Comparison of ENCODE assay signal across 9 mouse cellular contexts in genomic region chr10:111971929-111972328, GRCm38 (mm10). TPM values are rescaled to one million over a fixed set of nuclear protein-coding genes. Genes with fewer than 3 reads are reported as not detected.
A peak's percentile ranks its signal among the peaks of the same experiment; 100 is the strongest.
DNase-seq lines count a peak whose midpoint lies in the region; ATAC-seq lines count a peak whose summit lies in the region.
"Had no signal": no experiment of that assay in that cellular context is flagged by ENCODE, and none has a peak within 500 bp of the region (broad histone marks: within the 10 kb centered on the region; RNA-seq: fewer than 3 reads in every experiment).

No protein-coding gene starts in this region.

- H3K9ac ChIP-seq in heart, embryonic 14.5 days (ENCODE audit: low read length): no peak overlapping the region
- H3K9ac ChIP-seq in embryonic facial prominence, embryonic 13.5 days: no peak overlapping the region
- no peak overlapping the region for H3K9ac ChIP-seq in hindbrain, embryonic 15.5 days
- no peak overlapping the region for H3K9ac ChIP-seq in midbrain, embryonic 12.5 days (replicated peaks)

- peaks cover 16% of the 10 kb centered on the region for H3K36me3 ChIP-seq in heart, embryonic 14.5 days (ENCODE audit: control insufficient read depth, insufficient read depth, low read length)
- peaks cover 8% of the 10 kb centered on the region for H3K36me3 ChIP-seq in embryonic facial prominence, embryonic 13.5 days
- peaks cover 9% of the 10 kb centered on the region; the same call in 1 of the 2 replicates for H3K36me3 ChIP-seq in hindbrain, embryonic 15.5 days
- H3K36me3 ChIP-seq in midbrain, embryonic 12.5 days: 0 out of 2 replicates have a peak, but pooled peaks cover 6% of the 10 kb centered on the region

- intact Hi-C loops in heart, postnatal 14 days (cut with DNase I): loop anchor here (10.0 kb wide), 1 partner anchor 953 kb away; the partner anchor contains the start of gene Atxn7l3b

- peak overlapping the region; percentile 32; the same call in 1 of the 2 replicates for H3K4me2 ChIP-seq in heart, embryonic 14.5 days (ENCODE audit: low read length)
- H3K4me2 ChIP-seq in embryonic facial prominence, embryonic 13.5 days: peak overlapping the region; percentile 80
- H3K4me2 ChIP-seq in hindbrain, embryonic 15.5 days: peak overlapping the region; percentile 41
- peak overlapping the region; percentile 78; the same call in 1 of the 2 replicates for H3K4me2 ChIP-seq in midbrain, embryonic 12.5 days (replicated peaks)

- no peak for ATAC-seq in heart, embryonic 14.5 days (ENCODE audit: insufficient number of reproducible peaks, insufficient read depth, low FRiP score, low read depth)
- ATAC-seq in embryonic facial prominence, embryonic 13.5 days (ENCODE audit: insufficient number of reproducible peaks, insufficient read depth, low FRiP score, low TSS enrichment, low read depth): no peak
- ATAC-seq in hindbrain, embryonic 15.5 days (ENCODE audit: low FRiP score, low read depth): 0 out of 2 replicates have a peak, but pooled peaks have one; percentile 35
- peak; percentile 53 for ATAC-seq in midbrain, embryonic 12.5 days (ENCODE audit: low FRiP score, low read depth)

- DNase-seq in heart, postnatal 14 days: no peak
- no peak for DNase-seq in embryo, embryonic 10 days (ENCODE audit: low spot score)
- DNase-seq in right cerebral cortex, postnatal 10 days (ENCODE audit: low spot score in 2 of 2): no peak
- DNase-seq in embryo, embryonic 11 days: no peak

- WGBS in heart, embryonic 14.5 days: 79% methylated on average over 3 of the region's 3 CpGs
- WGBS in embryonic facial prominence, embryonic 13.5 days: 81% methylated on average over 3 of the region's 3 CpGs
- 89% methylated on average over 3 of the region's 3 CpGs for WGBS in hindbrain, embryonic 15.5 days
- 76% methylated on average over 3 of the region's 3 CpGs for WGBS in midbrain, embryonic 12.5 days

- H3K4me3 ChIP-seq in heart, embryonic 14.5 days (ENCODE audit: control insufficient read depth in 1 of 2, insufficient read depth in 1 of 2, low read depth in 1 of 2, low read length in 2 of 2): no peak overlapping the region
- H3K4me3 ChIP-seq in embryonic facial prominence, embryonic 13.5 days: peak overlapping the region; percentile 96
- H3K4me3 ChIP-seq in hindbrain, embryonic 15.5 days: no peak overlapping the region
- no peak overlapping the region; the same call in 1 of the 2 replicates for H3K4me3 ChIP-seq in midbrain, embryonic 12.5 days

- no peaks in the 10 kb centered on the region for H3K27me3 ChIP-seq in heart, embryonic 14.5 days (ENCODE audit: control insufficient read depth, insufficient read depth, low read length)
- no peaks in the 10 kb centered on the region for H3K27me3 ChIP-seq in embryonic facial prominence, embryonic 13.5 days
- no peaks in the 10 kb centered on the region for H3K27me3 ChIP-seq in hindbrain, embryonic 15.5 days
- H3K27me3 ChIP-seq in midbrain, embryonic 12.5 days: 0 out of 2 replicates have a peak, but pooled peaks cover 3% of the 10 kb centered on the region

- H3K9me3 ChIP-seq in heart, embryonic 14.5 days (ENCODE audit: control insufficient read depth, low read length): 0 out of 2 replicates have a peak, but pooled peaks cover 3% of the 10 kb centered on the region
- no peaks in the 10 kb centered on the region for H3K9me3 ChIP-seq in embryonic facial prominence, embryonic 13.5 days
- no peaks in the 10 kb centered on the region for H3K9me3 ChIP-seq in hindbrain, embryonic 15.5 days
- no peaks in the 10 kb centered on the region for H3K9me3 ChIP-seq in midbrain, embryonic 12.5 days

- H3K27ac ChIP-seq in heart, embryonic 14.5 days (replicated peaks in 1 of 2; ENCODE audit: control insufficient read depth in 1 of 2, insufficient read depth in 1 of 2, low read depth in 2 of 2, low read length in 2 of 2): no peak overlapping the region
- no peak overlapping the region for H3K27ac ChIP-seq in embryonic facial prominence, embryonic 13.5 days
- H3K27ac ChIP-seq in hindbrain, embryonic 15.5 days (replicated peaks): no peak overlapping the region
- no peak overlapping the region for H3K27ac ChIP-seq in midbrain, embryonic 12.5 days (replicated peaks)

- peaks cover 0 to 8% of the 10 kb centered on the region in 2 experiments; a peak in 3 of 4 replicates for H3K4me1 ChIP-seq in heart, embryonic 14.5 days (ENCODE audit: control insufficient read depth in 2 of 2, insufficient read depth in 2 of 2, low read length in 2 of 2)
- peaks cover 8% of the 10 kb centered on the region for H3K4me1 ChIP-seq in embryonic facial prominence, embryonic 13.5 days
- H3K4me1 ChIP-seq in hindbrain, embryonic 15.5 days (replicated peaks): peaks cover 13% of the 10 kb centered on the region
- peaks cover 8% of the 10 kb centered on the region for H3K4me1 ChIP-seq in midbrain, embryonic 12.5 days

RNA-seq across cellular contexts. Expression of gene Krr1, which starts 0.5 kb away (rescaled TPM):
- 24.8 and 26.5 TPM in 2 replicates for polyA plus RNA-seq in heart, embryonic 14.5 days (2014; fragmentation: Nextera tagmentation; extraction: Ambion mirVana)
- 10 to 100 TPM; 20.9 to 22.9 TPM for total RNA-seq in heart, postnatal 14 days (2021)
- 47.2 and 50.3 TPM in 2 replicates for polyA plus RNA-seq in embryonic facial prominence, embryonic 13.5 days (2015; fragmentation: Nextera tagmentation; extraction: Ambion mirVana)
- 33.8 and 37.0 TPM in 2 replicates for polyA plus RNA-seq in hindbrain, embryonic 15.5 days (2015; fragmentation: Nextera tagmentation; extraction: Ambion mirVana)
- 57.6 and 63.7 TPM in 2 replicates for polyA plus RNA-seq in midbrain, embryonic 12.5 days (2016; fragmentation: Nextera tagmentation; extraction: Ambion mirVana)

RNA-seq across cellular contexts. Expression of gene Glipr1, which starts 30.5 kb away (rescaled TPM):
- polyA plus RNA-seq in heart, embryonic 14.5 days (2014; fragmentation: Nextera tagmentation; extraction: Ambion mirVana): 1.7 and 2.5 TPM in 2 replicates
- 1 to 10 TPM; 1.4 to 2.3 TPM for total RNA-seq in heart, postnatal 14 days (2021)
- polyA plus RNA-seq in embryonic facial prominence, embryonic 13.5 days (2015; fragmentation: Nextera tagmentation; extraction: Ambion mirVana): 1.3 and 2.2 TPM in 2 replicates
- polyA plus RNA-seq in hindbrain, embryonic 15.5 days (2015; fragmentation: Nextera tagmentation; extraction: Ambion mirVana): 0.43 and 0.76 TPM in 2 replicates
- 0.54 and 0.88 TPM in 2 replicates for polyA plus RNA-seq in midbrain, embryonic 12.5 days (2016; fragmentation: Nextera tagmentation; extraction: Ambion mirVana)
- total RNA-seq: gastrocnemius, postnatal 25 days had no signal

Comparison
In these comparisons a context has a peak if more than half of its experiments do, and no peak if none do; other contexts are left out.
1. ATAC-seq: peak in hindbrain, embryonic 15.5 days (single experiment) and midbrain, embryonic 12.5 days (single experiment); none in heart, embryonic 14.5 days (single experiment) and embryonic facial prominence, embryonic 13.5 days (single experiment).
2. Peak in every context shown above with its lines, with median percentiles within 50 percentile points of each other: H3K4me2 ChIP-seq.